Mouse (Mus musculus): ENCODE results near the gene Ovca2.

The Ovca2 gene

DNA sequence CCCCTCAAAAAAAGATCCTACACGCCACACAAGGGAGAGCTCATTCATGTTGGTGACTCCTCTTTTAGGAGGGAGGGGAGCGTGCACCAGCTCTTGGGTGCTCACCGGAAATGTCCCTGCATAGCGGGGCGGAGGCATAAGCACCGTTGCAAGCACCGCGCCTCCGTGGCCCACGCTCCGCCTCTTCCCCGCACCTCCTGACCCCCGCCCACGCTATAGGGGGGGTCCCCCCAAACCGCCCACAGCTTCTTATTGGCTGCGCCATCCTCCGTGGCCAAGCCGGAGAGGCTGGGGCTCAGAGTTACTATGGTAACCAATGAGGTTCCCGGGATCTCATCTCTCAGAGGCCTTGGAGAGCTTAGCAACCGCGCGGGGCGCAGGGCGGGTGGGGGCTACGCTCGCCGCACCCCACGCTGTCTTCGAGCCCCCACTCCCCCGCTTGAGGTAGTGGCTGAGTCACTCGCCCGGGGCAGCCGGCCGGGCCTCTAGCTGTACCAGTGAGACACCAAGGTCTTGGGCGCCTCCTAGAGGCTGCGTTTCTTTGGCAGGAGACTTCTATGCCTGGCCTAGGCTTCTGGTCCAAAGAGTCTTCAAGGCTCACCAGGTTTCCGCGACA lies 8.4 kb downstream of the Ovca2 start:
- DNase-seq (ENCODE audit: low spot score in 2 of 2), result peak; percentile 90 to 93

GRCm38 (mm10) chr11:75169405-75170080 lies 9.1 kb downstream of the Ovca2 start, which contains the start of gene Hic1:
Gene Hic1 (minus strand): TSS chr11:75169519.
- DNase-seq (ENCODE audit: low spot score in 2 of 2), result no peak

DNA sequence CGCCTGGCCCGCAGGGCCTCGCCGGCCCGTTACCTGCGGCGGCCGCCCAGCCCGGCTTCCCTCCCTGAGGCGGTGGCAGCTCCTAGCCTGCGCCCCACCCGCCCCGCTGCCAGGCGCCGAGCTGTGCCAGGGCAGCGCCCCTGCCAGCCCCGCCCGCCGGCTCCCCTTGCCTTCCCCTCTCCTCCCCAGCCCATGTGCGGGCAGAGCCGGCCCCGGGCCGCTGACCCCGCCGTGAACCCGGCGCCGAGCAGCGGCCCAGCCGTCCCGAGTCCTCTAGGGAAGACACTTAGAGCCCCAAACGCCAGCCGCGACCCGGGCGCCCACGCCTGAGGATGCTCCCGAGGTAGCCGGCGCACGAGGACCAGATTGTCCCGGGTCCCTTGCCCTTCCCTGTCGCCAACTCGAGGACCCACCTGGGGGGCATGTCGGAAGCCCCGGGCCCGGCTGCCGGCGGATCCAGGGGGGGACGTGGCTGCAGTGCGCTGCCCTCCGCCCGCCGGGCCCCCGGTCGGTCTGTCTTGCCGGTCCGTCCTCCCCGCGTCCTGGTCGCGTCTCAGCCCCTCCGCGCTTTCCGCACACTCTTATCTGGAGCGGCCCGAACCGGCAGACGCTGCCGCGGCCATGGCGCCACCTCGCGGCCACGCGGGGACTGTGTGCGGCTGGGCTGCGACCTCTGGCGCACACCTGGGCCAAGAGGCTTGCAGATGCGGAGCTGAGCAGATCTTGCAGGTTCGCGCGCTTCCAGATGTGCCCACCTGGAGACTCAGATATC lies 9.9 kb downstream of the Ovca2 start:
- DNase-seq (ENCODE audit: low spot score in 2 of 2), result peak; percentile 82 to 89

DNA sequence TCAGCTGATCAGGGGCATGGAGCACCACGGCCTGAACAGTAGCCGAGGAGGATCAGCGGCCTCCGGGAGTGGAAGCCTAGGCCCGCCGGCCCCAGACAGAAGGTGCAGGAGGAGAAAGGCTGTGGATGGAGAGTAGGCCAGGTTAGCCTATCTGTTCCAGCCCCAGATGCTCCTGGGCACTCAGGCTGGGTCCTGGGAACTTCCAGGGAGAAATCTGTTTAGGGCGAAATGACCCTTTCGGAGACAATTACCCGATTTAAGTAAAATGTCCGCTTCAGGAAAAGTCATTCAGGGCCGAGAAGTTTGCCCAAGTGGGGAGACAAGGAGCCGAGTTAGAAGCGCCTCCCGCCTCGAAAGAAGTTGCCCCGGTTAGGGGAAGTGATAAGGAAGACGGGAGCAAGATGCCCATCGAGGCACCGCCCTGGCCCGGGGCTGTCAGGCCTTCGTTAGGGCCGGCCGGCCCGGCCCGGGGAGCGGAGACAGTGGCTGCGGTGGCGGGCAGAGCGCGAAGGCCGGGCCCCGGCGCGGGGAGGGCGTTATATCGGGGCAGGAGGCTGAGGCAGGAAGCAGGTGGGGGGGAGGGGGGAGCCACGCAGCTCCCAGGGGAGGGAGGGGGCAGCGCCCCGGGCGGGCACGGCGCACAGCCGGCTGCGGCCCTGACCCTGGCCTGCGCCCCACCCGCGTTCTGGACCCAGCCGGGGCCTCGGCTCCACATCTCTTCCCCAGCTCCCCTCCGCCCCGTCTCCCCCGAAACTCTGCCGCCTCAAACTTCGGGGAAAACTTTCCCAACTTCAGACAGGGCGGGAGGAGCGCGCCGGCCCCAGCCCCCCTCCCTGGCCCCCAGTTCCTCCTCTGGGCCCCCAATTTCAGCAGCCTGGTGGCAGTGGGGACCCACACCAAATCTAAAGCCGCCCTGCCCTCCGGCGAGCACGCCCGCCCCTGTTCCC lies 10.7 kb downstream of the Ovca2 start:
- no peak for DNase-seq (ENCODE audit: low spot score in 2 of 2)

DNA sequence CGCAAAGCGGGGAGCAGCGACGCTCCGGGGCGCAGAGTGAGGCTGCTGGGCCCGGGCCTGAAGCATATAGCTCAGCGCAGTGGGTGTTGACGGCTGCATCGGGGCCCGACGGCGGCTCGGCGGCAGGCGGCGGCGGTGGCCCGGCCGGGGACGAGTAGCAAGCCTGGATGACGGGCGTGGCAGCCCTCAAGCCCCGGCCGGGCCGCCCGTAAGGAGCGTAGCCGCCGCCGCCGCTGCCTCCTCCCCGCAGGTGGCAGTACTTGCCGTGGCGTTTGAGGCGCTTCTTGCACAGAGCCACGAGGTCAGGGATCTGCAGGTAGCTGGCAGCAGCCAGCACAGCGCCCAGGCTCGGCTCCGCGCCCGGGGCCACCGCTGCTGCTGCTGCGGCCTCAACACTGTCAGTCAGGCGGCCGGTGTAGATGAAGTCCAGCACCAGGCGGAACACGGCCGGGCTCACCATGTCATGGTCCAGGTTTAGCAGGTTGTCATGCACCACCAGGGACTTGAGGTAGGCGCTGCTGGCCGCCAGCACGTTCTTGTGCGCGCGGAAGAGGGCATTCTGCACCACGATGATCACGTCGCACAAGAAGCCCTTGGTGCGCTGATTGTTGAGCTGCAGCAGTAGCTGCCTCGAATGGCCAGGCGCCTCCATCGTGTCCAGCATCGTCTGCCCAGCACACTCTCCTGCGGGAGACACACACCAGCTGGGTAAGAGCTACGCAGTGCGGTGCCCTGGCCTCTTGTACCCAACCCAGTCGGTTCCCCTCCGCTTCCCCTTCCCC lies 11.6 kb downstream of the Ovca2 start:
- DNase-seq (ENCODE audit: low spot score in 2 of 2), result no peak

DNA sequence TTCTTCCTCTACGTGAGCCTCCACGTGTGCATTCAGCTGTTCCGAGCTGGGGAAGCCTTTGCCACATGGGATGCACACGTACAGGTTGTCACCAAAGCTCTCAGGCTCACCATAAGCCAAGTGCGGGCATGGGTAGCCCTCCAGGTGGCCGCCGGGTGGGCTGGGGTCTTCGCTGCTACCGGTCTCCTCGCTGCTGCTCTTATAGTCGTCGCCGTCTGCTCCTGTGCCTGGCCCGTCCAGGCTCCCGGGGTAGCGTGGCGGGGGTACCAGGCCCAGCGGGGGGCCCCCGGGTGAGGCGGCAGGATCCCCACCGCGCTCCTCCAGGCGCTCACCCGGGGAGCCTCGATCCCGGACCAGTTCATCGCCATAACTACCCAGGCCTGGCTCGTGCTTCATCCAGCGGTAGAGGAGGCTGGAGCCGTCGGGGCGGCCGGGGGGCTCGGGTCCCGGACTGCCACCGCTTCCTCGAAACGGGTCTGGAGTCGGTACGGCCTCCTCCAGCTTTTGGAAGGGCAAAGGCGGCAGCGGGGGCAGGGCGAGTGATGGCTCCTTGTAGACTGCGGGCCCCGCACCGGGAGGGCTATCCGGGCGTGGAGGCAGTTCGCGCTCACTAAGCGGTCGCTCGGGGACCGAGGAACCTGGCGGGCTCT lies 12.3 kb downstream of the Ovca2 start:
- no peak for DNase-seq (ENCODE audit: low spot score in 2 of 2)

- DNase-seq (ENCODE audit: low spot score in 2 of 2), result peak; percentile 86 to 89
Measured at GRCm38 (mm10) chr11:75165441-75166192, 13.0 kb downstream of the Ovca2 start.

DNA sequence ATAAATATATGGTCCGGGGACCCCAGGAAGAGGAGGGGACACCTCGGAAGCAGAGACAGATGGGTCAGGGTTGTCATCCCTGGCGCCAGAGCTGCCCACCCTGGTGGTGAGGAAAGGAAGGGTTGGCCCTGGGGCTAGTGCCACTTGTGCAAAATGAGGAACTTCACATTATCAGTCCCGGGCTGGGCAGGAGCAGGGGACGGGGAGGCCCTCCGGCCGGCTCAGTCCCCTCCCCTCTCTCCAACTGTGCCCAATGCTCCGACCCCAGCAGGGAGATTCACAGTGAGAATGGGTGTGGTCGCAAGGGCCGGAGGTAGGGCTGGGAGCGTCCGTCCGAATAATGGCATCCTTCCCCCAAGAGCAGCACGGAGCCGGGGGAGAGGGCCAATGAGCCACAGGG lies 13.9 kb downstream of the Ovca2 start:
- DNase-seq (ENCODE audit: low spot score in 2 of 2), result no peak

- DNase-seq (ENCODE audit: low spot score in 2 of 2), result no peak
Measured at GRCm38 (mm10) chr11:75164051-75164450, 14.6 kb downstream of the Ovca2 start.

DNA sequence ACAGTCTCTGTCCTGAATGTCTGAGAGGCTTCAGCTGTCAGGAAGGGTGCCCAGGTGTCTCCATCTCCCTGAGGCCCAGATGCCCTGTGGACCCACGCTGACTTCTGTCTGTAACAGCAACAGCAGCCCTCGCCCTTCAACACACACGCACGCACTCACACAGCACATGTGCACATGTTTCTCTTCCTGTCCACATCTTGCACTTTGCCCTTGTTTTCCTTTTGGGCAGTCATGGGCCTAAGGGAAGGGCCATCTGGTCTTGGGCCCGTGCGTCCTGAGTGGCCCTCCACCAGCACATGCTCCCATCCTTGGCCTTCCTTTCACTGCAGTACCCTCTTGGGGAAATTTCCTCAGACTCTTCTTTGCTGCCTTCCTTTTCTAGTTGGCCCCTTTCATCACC lies 15.3 kb downstream of the Ovca2 start:
- DNase-seq (ENCODE audit: low spot score in 2 of 2), result no peak

GRCm38 (mm10) chr11:75162591-75163080 lies 16.0 kb downstream of the Ovca2 start:
- DNase-seq (ENCODE audit: low spot score in 2 of 2), result no peak

- no peak for DNase-seq (ENCODE audit: low spot score in 2 of 2)
Measured at GRCm38 (mm10) chr11:75161417-75162008, 17.1 kb downstream of the Ovca2 start.

DNA sequence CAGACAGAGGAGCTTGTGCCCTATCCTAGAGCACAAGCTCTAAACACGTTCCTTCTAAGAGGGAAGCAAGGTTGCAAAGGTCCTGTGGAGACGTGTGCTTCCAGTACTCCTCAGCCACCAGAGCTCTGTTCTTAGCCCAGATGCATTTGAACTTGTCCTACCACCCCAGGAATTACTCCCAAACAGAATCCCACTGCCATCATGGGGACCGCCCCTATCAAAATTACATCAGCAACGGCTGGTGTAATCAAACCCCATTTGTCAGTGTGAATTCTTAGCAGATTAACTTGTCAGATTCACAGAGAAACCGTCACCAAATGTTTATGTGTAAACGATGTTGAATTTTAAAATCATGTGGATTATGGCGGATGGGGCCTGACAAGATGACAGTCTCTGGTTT lies 17.7 kb downstream of the Ovca2 start:
- no peak for DNase-seq (ENCODE audit: low spot score in 2 of 2)

- DNase-seq (ENCODE audit: low spot score in 2 of 2), result no peak
Measured at GRCm38 (mm10) chr11:75159564-75159963, 19.1 kb downstream of the Ovca2 start.

DNA sequence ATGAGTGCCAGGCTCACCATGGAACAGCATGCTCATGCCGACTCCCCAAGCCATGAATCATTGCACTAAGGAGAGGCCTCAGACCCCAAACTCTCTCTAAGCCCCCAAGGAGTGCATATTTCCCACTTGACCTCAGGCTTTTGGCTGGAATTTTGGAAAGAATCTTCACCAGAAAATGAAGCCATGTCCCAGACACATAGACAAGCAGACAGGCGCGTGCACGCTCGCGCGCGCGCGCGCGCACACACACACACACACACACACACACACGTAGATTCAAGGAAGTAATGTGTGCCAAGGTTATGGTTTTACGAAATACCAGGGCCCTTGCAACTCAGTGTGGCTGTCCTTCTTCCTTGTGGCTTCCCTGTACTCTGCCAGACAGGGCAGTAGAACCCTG lies 20.2 kb downstream of the Ovca2 start:
- no peak for DNase-seq (ENCODE audit: low spot score in 2 of 2)

DNA sequence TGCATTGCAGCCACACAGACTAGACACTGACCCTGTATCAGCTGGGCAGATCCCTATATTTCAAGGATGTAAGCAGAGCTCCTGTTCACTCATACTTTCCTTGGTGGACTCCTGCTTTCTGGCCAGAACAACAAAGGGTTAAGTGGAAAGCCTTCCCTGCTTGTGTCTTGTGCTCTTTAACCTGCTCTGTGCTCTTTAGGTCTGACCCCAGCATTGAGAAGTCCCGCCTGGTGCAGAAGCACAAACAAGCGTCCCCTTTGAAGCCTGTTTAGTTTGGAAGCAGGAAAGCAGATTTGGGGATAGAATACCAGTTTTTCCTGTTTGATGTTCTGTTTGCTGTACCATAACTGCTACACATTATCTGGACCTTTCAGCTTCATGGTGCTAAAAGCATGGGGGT lies 20.7 kb downstream of the Ovca2 start:
- no peak for DNase-seq (ENCODE audit: low spot score in 2 of 2)

DNA sequence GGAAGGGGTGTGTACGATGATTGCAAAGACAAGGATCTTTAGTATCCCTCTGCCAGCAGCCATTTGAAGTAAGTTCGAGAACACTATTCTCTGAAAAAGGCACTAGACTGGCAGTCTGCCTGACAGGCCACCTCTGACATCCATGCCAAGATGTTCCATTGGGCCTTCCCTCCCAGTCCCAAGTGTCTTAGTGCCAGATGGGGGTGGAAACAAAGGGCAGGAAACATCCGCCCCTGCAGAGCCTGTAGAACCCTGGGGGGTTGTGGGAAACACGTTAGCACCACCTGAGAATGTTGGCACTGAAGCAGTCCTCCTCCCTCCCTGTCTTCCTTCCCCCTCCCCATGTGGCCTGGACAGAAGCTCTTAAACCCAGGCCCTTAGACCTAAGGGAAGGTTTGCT lies 21.6 kb downstream of the Ovca2 start:
- no peak for DNase-seq (ENCODE audit: low spot score in 2 of 2)

DNA sequence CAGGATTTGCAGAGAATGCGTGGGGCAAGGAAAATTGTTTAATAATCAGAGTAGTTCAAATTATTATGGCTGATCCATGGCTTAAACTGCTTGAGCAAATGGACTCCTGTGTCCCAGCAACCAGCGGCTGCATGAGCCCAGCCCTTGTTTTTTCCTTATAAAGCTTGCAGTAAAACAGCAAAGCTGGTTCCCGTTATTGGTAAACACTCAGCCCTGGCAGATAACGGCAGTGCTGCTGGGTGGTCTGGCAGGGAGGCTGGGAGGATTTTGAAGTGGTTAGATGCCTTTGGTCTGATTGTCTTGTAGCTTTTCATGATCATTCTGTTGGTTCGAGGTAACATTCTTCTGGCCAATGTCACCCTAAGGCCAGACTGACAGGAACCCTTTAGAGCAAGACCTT lies 22.2 kb downstream of the Ovca2 start:
- DNase-seq (ENCODE audit: low spot score in 2 of 2), result no peak

GRCm38 (mm10) chr11:75155985-75156384 lies 22.6 kb downstream of the Ovca2 start:
- no peak for DNase-seq (ENCODE audit: low spot score in 2 of 2)

All from urinary bladder, postnatal 36 days (tissue).